Mouse (Mus musculus) CH12.LX (cell line): Measurements from ENCODE around the gene Fli1.

Experiments
- CTCF ChIP-seq, 2 experiments: IDR thresholded peaks in 1 of 2; conservative IDR thresholded peaks in 1 of 2; 2 replicates each; pipeline ENCODE4 v1.5.1; 2011 to 2012; ENCODE audit warnings: low read depth in 2 of 2, low read length in 2 of 2, improper control_type of control experiment in 1 of 2, inconsistent platforms in 1 of 2, mild to moderate bottlenecking in 1 of 2, moderate library complexity in 1 of 2
- GABPA ChIP-seq: IDR thresholded peaks from 2 replicates; pipeline ENCODE4 v1.6.1; 2012; ENCODE audit warnings: low read depth, low read length, improper control_type of control experiment, inconsistent platforms; ENCODE audit not compliant: insufficient replicate concordance

- no peak for TF ChIP-seq GABPA
- no peak for TF ChIP-seq CTCF (conservative IDR thresholded peaks at IDR 0.05 in 1 of 2, IDR thresholded peaks at IDR 0.05 in 1 of 2; ENCODE audit: low read depth in 2 of 2, low read length in 2 of 2)
Measured at GRCm38 (mm10) chr9:32529594-32529993, 13.1 kb downstream of the Fli1 start.
